Mouse (Mus musculus): Measurements from ENCODE around the gene Tnip3.

- TF ChIP-seq EP300 (IDR thresholded peaks at IDR 0.05; ENCODE audit: insufficient read depth, low read depth, low read length) (no peak), CTCF (IDR thresholded peaks at IDR 0.05) (no peak), POLR2A (IDR thresholded peaks at IDR 0.05; ENCODE audit: insufficient read depth, low read depth, low read length) (no peak)
These were observed 69.1 kb downstream of the Tnip3 start for GRCm38 (mm10) chr6:65594171-65594570.
